Mouse (Mus musculus): Measurements from ENCODE around the gene Cmah. TPM values are rescaled to one million over a fixed set of nuclear protein-coding genes. Genes with fewer than 3 reads are reported as not detected.
"Not testable (repeated sequence)": the region's sequence is repeated elsewhere in the genome, so short reads cannot be mapped to it uniquely, and the experiment has no call there.

The Cmah gene
- polyA plus RNA-seq, 1 experiment from 2014 or later, result 0.22 TPM

DNA sequence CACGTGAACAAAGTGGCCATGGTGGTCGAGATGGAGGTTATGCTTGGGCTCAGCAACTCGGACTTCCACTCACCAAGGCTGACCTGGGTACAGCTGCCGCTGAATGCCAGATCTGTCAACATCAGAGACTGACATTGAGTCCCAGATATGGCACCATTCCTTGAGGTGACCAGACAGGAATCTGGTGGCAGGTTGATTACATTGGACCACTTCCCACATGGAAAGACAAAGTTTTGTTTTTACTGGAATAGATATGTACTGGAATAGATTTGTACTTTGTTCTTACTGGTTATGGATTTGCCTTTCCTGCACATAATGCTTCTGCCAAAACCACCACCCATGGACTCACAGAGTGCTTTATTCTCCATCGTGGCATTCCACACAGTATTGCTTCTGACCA lies 27.5 kb downstream of the Cmah start:
- Histone ChIP-seq H3K9ac (replicated peaks) (no peak overlapping the region), H3K4me3 (replicated peaks) (no peak overlapping the region), H3K27ac (replicated peaks) (no peak overlapping the region), H3K4me1 (no peaks in the 10 kb centered on the region), H3K4me2 (no peak overlapping the region), H3K36me3 (no peaks in the 10 kb centered on the region), H3K9me3 (replicated peaks) (0 out of 2 replicates have a peak, but pooled peaks cover 2% of the 10 kb centered on the region), H3K27me3 (replicated peaks) (no peaks in the 10 kb centered on the region)
- ATAC-seq (ENCODE audit: low FRiP score), result no peak
- 85% methylated on average over 5 of the region's 5 CpGs for WGBS

DNA sequence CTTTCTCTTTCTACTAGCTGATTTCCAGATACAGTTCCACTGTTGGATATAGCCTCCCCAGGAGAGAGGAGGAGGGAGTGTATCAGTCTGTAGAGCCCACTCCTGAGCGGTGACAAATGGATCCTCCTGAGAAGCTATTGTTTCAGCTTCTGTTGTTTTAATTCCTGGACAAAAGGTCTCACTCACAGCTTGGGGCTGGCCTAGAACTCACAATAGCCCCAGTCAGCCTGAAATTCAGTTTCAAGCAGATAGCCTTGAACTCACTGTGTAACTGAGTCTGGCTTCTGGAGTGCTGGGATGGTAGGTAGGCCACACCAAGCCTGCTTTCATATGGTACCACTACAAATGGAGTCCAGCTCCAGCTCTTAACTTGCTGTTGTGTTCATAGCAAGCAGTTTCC lies 32.0 kb downstream of the Cmah start:
- WGBS, result 65% methylated on average over 1 of the region's 1 CpGs
- no peak overlapping the region for H3K27ac ChIP-seq (replicated peaks)
- no peaks in the 10 kb centered on the region for H3K9me3 ChIP-seq (replicated peaks)
- no peak overlapping the region for H3K9ac ChIP-seq (replicated peaks)
- H3K4me2 ChIP-seq, result no peak overlapping the region
- no peaks in the 10 kb centered on the region for H3K4me1 ChIP-seq
- H3K27me3 ChIP-seq (replicated peaks), result no peaks in the 10 kb centered on the region
- H3K36me3 ChIP-seq, result no peaks in the 10 kb centered on the region
- no peak overlapping the region for H3K4me3 ChIP-seq (replicated peaks)
- ATAC-seq (ENCODE audit: low FRiP score), result no peak

DNA sequence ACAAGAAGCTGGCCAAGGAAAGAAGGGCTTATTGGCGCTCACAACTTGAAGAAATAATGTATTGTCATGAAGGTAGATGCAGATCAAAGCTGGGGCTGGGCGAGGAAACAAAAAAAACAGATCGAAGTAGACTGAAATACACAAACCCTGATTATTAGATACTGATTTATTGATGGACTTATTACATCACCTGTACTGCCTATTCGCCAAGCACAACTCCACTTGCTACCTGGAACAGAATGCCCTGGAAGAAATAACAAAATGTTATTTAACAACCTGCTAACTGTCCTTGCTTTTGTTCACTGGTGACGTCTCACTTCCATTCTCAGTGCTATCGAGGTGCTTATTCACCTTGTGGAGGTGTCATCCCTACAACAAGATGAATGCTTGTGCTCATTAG lies 38.0 kb downstream of the Cmah start:
- Histone ChIP-seq H3K9me3 (replicated peaks) (no peaks in the 10 kb centered on the region), H3K36me3 (no peaks in the 10 kb centered on the region), H3K27me3 (replicated peaks) (no peaks in the 10 kb centered on the region), H3K27ac (replicated peaks) (no peak overlapping the region), H3K4me3 (replicated peaks) (no peak overlapping the region), H3K9ac (replicated peaks) (no peak overlapping the region), H3K4me2 (no peak overlapping the region), H3K4me1 (no peaks in the 10 kb centered on the region)
- 96% methylated on average over 6 of the region's 6 CpGs for WGBS
- no peak for ATAC-seq (ENCODE audit: low FRiP score)

DNA sequence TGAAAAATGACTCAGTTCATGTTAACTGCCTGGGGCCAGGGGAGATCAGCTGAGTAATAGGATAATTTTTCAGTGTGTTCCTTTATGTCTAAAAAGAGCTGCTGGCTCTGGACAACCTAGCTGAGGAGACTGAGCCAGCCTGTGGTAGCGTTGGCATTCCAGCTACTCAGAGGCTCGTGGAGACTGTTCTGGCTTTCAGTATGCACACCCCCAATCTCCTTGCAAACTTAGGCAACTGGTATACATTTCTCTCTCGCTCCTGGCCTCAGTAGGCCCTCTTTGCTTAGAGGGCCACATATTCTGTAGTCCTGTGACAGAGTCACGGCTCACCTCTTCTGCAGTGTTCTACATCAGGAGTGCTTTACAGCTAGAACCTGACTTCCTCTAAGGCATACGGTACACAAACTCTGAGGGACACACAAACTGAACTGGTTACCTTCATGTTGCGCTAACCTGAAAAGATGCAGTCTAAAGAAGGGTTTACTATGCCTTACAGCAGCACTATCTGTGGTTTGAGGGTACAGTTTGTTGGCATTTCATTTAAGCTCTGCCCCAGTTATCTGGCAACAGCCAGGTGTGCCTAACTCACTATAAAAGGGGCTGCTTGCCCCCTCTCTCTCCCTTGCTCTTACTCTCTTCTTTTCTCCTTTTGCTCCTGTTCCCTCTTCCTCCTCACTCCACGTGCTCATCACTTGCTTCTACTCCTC lies 45.8 kb downstream of the Cmah start:
- no peaks in the 10 kb centered on the region for H3K36me3 ChIP-seq
- no peaks in the 10 kb centered on the region for H3K27me3 ChIP-seq (replicated peaks)
- H3K9me3 ChIP-seq (replicated peaks), result no peaks in the 10 kb centered on the region
- H3K4me2 ChIP-seq, result no peak overlapping the region
- no peak overlapping the region for H3K9ac ChIP-seq (replicated peaks)
- no peak for ATAC-seq (ENCODE audit: low FRiP score)
- no peak overlapping the region for H3K4me3 ChIP-seq (replicated peaks)
- H3K4me1 ChIP-seq, result no peaks in the 10 kb centered on the region
- no peak overlapping the region for H3K27ac ChIP-seq (replicated peaks)
- 89% methylated on average over 7 of the region's 7 CpGs for whole genome bisulfite sequencing

DNA sequence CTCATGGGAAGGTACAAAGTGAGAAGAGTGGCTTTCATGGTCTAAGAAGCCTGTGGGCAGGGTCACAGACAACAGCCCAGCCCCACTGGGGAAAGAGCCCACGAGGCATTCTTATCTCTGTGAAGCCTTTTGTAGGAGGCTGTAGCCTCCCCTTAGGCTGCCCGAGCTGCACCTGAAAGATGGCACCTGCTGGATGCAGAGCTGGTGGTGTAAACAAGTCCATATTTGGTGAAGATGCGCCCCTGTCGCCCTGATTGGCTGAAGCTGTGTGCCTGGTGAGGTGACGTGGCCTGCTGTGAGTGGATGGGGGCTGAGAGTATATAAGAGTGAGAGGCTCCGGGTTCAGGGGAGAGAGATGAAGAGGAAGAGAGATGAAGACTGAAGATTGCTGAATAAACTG lies 47.4 kb downstream of the Cmah start:
- not testable (repeated sequence) for H3K9ac ChIP-seq (replicated peaks); H3K27ac ChIP-seq (replicated peaks); H3K4me1 ChIP-seq; H3K9me3 ChIP-seq (replicated peaks); H3K4me3 ChIP-seq (replicated peaks); H3K27me3 ChIP-seq (replicated peaks); H3K36me3 ChIP-seq; H3K4me2 ChIP-seq; ATAC-seq (ENCODE audit: low FRiP score)
- 86% methylated on average over 6 of the region's 6 CpGs for WGBS

DNA sequence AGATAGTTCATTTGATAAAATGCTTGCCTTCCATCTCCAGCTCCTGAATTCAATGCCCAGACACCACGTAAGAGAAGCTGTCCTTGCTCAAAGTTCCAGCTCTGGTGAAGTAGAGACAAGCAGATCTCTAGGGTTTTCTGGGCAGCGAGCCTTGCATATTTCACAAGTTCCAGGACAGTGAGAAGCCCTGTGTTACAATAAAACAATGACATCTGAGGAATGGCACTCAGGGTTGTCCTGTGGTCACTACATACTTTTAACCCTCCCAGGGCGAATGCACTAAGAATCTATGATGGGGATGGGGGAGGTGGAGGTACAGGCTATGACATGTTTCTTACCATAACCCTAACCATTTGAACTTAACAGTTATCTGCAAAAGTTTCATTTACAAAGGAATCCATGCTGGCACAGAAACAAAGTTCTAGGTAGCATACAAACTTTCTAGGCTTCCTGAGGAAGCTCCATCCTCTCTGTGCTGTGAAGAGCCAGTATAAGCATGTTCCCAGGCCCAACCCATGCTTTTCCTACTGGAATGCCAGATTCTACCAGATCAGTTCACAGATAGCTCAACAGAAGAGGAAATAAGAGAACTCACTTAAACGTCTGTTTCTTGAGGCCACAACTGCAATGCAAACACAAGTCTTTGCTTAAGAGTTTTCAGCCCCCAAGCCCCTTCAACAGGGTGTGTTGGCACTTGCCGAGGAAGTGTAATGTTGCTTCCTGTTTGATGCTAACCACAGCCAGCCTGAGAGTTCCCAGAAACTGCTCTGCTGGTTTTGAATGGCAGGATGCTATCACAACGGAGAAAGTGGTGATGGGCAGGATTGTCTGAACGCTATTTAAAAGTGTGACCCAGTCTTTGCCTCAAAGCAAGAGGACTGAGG lies 48.4 kb downstream of the Cmah start:
- ATAC-seq (ENCODE audit: low FRiP score), result no peak
- WGBS, result 86% methylated on average over 7 of the region's 7 CpGs

DNA sequence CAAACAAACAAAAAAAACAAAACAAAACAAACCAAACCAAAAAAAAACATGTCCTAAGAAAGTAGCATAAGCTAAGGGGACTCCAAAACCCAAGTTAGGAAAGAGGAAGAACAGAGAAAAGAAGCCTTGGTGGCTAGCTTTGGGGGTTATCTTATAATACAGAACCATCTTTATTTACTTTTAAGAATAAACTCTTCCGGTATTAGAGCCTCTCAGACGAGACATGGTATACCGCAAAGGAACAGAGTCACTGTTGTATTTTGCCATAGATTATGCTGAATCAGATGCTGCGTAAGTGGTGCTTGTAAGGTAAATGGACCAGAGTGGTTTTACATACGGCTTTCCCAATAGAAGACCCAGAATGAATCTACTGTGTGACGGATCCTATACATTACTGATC lies 53.5 kb downstream of the Cmah start:
- Histone ChIP-seq H3K27ac (replicated peaks) (no peak overlapping the region), H3K4me2 (no peak overlapping the region), H3K4me1 (no peaks in the 10 kb centered on the region), H3K9ac (replicated peaks) (no peak overlapping the region), H3K9me3 (replicated peaks) (no peaks in the 10 kb centered on the region), H3K4me3 (replicated peaks) (no peak overlapping the region), H3K36me3 (no peaks in the 10 kb centered on the region), H3K27me3 (replicated peaks) (no peaks in the 10 kb centered on the region)
- no peak for ATAC-seq (ENCODE audit: low FRiP score)
- WGBS, result 83% methylated on average over 6 of the region's 6 CpGs

More for the DNA sequence above, 48.4 kb downstream of the Cmah start:
- no peak overlapping the region for H3K4me2 ChIP-seq
- H3K9me3 ChIP-seq (replicated peaks), result no peaks in the 10 kb centered on the region
- no peaks in the 10 kb centered on the region for H3K36me3 ChIP-seq
- H3K4me3 ChIP-seq (replicated peaks), result no peak overlapping the region
- no peak overlapping the region for H3K9ac ChIP-seq (replicated peaks)
- no peaks in the 10 kb centered on the region for H3K27me3 ChIP-seq (replicated peaks)
- no peak overlapping the region for H3K27ac ChIP-seq (replicated peaks)
- no peaks in the 10 kb centered on the region for H3K4me1 ChIP-seq

DNA sequence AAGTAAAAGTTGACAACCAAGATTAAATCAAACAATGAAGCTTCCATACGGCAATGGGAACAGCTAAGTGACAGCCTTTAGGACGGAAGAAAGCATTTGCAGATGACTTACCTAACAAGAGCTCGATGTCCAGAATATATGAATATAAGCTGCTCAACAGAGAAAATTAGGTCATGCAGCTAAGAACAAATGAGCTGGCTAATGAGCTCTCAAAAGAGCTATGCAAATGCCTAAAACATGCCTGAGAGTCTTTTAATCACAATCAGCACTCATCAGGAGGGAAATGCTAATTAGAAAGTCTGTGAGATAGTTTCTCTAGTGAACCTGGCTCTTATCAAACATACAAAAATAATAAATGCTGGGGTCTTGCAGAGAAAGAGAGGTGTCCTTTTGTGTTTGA lies 56.7 kb downstream of the Cmah start:
- H3K27me3 ChIP-seq (replicated peaks), result no peaks in the 10 kb centered on the region
- no peak overlapping the region for H3K9ac ChIP-seq (replicated peaks)
- H3K4me1 ChIP-seq, result no peaks in the 10 kb centered on the region
- no peak overlapping the region for H3K4me2 ChIP-seq
- H3K4me3 ChIP-seq (replicated peaks), result no peak overlapping the region
- no peak overlapping the region for H3K27ac ChIP-seq (replicated peaks)
- no peak for ATAC-seq (ENCODE audit: low FRiP score)
- no peaks in the 10 kb centered on the region for H3K36me3 ChIP-seq
- WGBS, result 38% methylated on average over 3 of the region's 3 CpGs
- H3K9me3 ChIP-seq (replicated peaks), result no peaks in the 10 kb centered on the region

DNA sequence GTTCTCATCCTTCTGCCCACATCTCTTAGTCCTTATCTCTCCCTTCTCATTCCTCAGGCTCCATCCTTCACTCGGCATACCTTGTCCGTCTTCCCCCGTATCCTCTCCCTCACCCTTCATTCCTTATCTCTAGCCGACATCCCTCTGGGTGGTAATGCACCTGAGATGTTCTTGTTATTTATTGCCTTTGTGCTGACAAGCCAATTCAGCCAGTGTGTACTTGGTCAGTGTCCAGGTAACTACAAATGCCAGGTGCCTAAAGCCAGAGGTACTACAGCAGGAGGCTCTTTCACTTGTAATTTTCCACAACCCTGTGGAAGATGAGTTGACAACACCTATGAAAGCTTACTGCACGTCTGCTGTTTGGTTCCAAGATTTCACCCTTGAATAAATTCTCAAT lies 64.7 kb downstream of the Cmah start:
- Histone ChIP-seq H3K9ac (replicated peaks) (no peak overlapping the region), H3K4me3 (replicated peaks) (no peak overlapping the region), H3K27me3 (replicated peaks) (no peaks in the 10 kb centered on the region), H3K9me3 (replicated peaks) (no peaks in the 10 kb centered on the region), H3K4me1 (peaks cover 5% of the 10 kb centered on the region), H3K4me2 (no peak overlapping the region), H3K27ac (replicated peaks) (no peak overlapping the region), H3K36me3 (no peaks in the 10 kb centered on the region)
- 83% methylated on average over 5 of the region's 5 CpGs for WGBS
- no peak for ATAC-seq (ENCODE audit: low FRiP score)

DNA sequence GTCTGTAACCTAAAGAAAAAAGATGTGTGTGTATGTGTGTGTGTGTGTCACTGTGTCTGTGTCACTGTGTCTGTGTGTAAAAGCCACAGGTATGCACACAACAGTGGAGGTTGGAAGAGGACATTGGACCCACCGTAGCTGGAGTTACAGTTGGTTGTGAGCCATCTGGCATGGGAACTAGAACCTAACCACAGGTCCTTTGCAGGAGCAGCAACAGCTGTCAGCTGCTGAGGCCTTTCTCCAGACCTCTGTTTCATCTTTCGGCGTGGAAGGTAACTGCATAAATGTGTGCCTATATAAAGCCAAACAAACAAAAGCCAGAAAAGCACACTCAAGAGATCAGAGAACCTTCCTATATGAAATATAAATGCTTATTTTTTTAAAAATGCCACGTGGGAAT lies 65.5 kb downstream of the Cmah start:
- H3K9ac ChIP-seq (replicated peaks), result no peak overlapping the region
- no peaks in the 10 kb centered on the region for H3K27me3 ChIP-seq (replicated peaks)
- no peaks in the 10 kb centered on the region for H3K36me3 ChIP-seq
- no peak overlapping the region for H3K4me2 ChIP-seq
- peaks cover 5% of the 10 kb centered on the region for H3K4me1 ChIP-seq
- H3K4me3 ChIP-seq (replicated peaks), result no peak overlapping the region
- no peak for ATAC-seq (ENCODE audit: low FRiP score)
- 76% methylated on average over 4 of the region's 4 CpGs for WGBS
- H3K9me3 ChIP-seq (replicated peaks), result no peaks in the 10 kb centered on the region
- H3K27ac ChIP-seq (replicated peaks), result no peak overlapping the region

DNA sequence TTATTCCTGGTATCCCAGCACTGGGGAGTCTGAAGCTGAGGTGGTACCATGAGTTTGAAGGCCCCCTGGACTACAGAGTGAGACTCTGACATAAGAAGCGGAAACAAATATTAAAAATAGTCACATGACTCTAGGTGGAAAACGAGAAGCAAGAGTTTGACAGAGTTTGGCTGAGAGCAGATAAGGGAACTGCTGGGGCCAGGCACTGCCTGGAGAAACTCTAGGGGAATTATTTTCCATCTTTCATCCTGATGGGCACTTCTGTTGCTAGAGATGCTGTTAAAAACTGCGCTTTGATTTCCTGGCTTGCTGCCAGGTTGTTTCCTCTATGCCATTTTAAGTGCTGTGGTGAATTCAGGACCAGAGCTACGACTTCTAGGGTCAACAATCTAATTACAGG lies 65.9 kb downstream of the Cmah start:
- WGBS, result 37% methylated on average over 4 of the region's 4 CpGs
- H3K27ac ChIP-seq (replicated peaks), result no peak overlapping the region
- no peaks in the 10 kb centered on the region for H3K36me3 ChIP-seq
- H3K27me3 ChIP-seq (replicated peaks), result no peaks in the 10 kb centered on the region
- no peak overlapping the region for H3K9ac ChIP-seq (replicated peaks)
- no peak overlapping the region for H3K4me2 ChIP-seq
- no peak for ATAC-seq (ENCODE audit: low FRiP score)
- no peaks in the 10 kb centered on the region for H3K9me3 ChIP-seq (replicated peaks)
- no peak overlapping the region for H3K4me3 ChIP-seq (replicated peaks)
- peaks cover 5% of the 10 kb centered on the region for H3K4me1 ChIP-seq

DNA sequence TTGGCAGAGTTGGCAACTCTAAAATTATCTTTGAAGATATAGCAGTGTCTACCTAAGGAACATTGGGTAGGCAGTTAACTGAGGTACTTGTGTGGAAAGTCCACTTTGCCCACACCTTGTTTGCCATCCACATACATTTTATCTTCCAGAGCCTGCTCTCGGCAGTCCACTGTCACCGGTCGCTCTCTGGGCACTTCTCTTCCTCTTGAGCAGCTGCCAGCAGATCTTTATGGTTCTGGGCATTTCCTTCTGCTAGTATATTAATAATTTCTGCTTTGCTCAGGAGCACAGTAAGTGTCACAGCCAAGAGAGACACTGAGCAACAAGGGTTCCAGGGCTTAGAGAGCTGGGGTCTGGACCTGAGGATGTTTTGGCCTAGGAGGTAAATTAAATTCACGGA lies 68.6 kb downstream of the Cmah start:
- H3K27ac ChIP-seq (replicated peaks), result no peak overlapping the region
- ATAC-seq (ENCODE audit: low FRiP score), result no peak
- H3K4me1 ChIP-seq, result peaks cover 5% of the 10 kb centered on the region
- H3K9me3 ChIP-seq (replicated peaks), result no peaks in the 10 kb centered on the region
- WGBS, result 85% methylated on average over 4 of the region's 4 CpGs
- no peak overlapping the region for H3K9ac ChIP-seq (replicated peaks)
- no peaks in the 10 kb centered on the region for H3K27me3 ChIP-seq (replicated peaks)
- no peak overlapping the region for H3K4me3 ChIP-seq (replicated peaks)
- no peaks in the 10 kb centered on the region for H3K36me3 ChIP-seq
- no peak overlapping the region for H3K4me2 ChIP-seq

All from neural tube, embryonic 15.5 days (tissue).